Mouse (Mus musculus): ENCODE results near the gene Zfp775.

DNA sequence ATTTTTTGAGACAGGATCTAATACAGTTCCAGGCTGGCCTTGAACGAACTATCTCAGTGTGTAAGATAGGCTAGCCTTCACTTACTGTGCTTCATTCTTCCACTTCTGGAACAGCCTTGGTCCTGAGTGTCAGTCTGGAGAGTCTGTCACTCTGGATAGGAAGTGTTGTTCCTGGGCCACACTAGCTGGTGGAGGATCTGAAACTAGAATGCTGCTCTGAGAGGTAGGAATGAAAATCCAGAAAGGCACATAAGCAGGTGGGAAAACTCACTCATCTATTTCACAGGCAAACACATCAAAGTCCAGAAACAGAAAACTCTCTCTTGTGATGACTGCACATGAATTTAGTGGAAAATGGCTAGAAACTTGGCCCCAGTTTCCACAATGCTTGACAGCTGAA lies 1.3 kb upstream of the Zfp775 start:
- no peak for TF ChIP-seq POLR2A (IDR thresholded peaks at IDR 0.05; ENCODE audit: insufficient read depth, low read depth, low read length)
- no peak for TF ChIP-seq CTCF (IDR thresholded peaks at IDR 0.05; ENCODE audit: insufficient read depth, low read depth, low read length)
